Mouse (Mus musculus) testis, adult 2 months (tissue): Measurements from ENCODE around the gene Thyn1. TPM values are rescaled to one million over a fixed set of nuclear protein-coding genes. Genes with fewer than 3 reads are reported as not detected.

Experiments used
- H3K27ac ChIP-seq: fragments of 200-500 bp; 2 replicates; pipeline ENCODE4 v1.5.1; 2012; ENCODE audit warnings: low read depth, low read length; ENCODE audit not compliant: control insufficient read depth, insufficient read depth
- H3K27me3 ChIP-seq: fragments of 200-500 bp; 2 replicates; pipeline ENCODE4 v1.6.1; 2012; ENCODE audit warnings: mild to moderate bottlenecking, low read length, moderate library complexity; ENCODE audit not compliant: control insufficient read depth, insufficient read depth
- H3K36me3 ChIP-seq: fragments of 200-500 bp; 2 replicates; pipeline ENCODE4 v1.6.1; 2012; ENCODE audit warnings: mild to moderate bottlenecking, low read length; ENCODE audit not compliant: control insufficient read depth, insufficient read depth
- H3K4me1 ChIP-seq: fragments of 200-500 bp; 2 replicates; pipeline ENCODE4 v1.6.1; 2012; ENCODE audit warnings: low read length; ENCODE audit not compliant: control insufficient read depth, insufficient read depth
- H3K4me3 ChIP-seq: fragments of 200-500 bp; 2 replicates; pipeline ENCODE4 v1.5.1; 2012; ENCODE audit warnings: low read depth, mild to moderate bottlenecking, low read length, moderate library complexity, mixed read lengths; ENCODE audit not compliant: control insufficient read depth
- CTCF ChIP-seq: fragments of 200-500 bp; IDR thresholded peaks from 2 replicates; pipeline ENCODE4 v1.5.1; 2012; ENCODE audit warnings: low read depth, mild to moderate bottlenecking, inconsistent platforms, low read length, moderate library complexity; ENCODE audit not compliant: control insufficient read depth, insufficient read depth, insufficient replicate concordance
- POLR2A ChIP-seq: fragments of 200-500 bp; IDR thresholded peaks from 2 replicates; pipeline ENCODE4 v1.6.1; 2012; ENCODE audit warnings: low read depth, mild to moderate bottlenecking, inconsistent platforms, low read length, moderate library complexity; ENCODE audit not compliant: control insufficient read depth
- polyA plus RNA-seq: library from polyadenylated mRNA; depleted of rRNA; stranded (reverse); fragments of >200 nt; gene quantifications from 2 replicates; pipeline ENCODE4 v1.2.3, GENCODE M21; 2012

The Thyn1 gene
- polyA plus RNA-seq, 1 experiment: 25.9 TPM

DNA sequence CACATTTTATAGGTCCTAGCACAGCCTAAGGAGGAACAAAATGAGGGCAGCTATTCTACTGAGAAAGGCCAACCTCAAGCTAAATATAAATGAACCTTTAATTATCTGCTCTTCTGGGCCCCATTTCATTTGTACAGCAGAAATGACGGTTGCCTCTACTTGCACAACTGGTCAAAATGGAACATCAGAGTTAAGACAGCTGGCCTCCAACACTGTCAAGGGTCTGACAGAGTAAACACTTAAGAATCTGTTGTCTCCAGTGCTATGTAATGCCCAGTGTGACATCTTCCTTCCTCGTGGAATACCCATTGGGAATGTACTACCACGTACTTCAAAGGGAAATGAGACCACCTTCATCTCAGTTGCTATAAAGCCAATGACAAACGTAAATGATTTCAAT is 12.1 kb downstream of the Thyn1 start:
- no peak for TF ChIP-seq CTCF
- TF ChIP-seq POLR2A: no peak
- Histone ChIP-seq H3K36me3 (peaks cover 1% of the 10 kb centered on the region; the same call in 1 of the 2 replicates), H3K4me3 (no peak overlapping the region), H3K4me1 (no peaks in the 10 kb centered on the region), H3K27ac (no peak overlapping the region), H3K27me3 (no peaks in the 10 kb centered on the region)

DNA sequence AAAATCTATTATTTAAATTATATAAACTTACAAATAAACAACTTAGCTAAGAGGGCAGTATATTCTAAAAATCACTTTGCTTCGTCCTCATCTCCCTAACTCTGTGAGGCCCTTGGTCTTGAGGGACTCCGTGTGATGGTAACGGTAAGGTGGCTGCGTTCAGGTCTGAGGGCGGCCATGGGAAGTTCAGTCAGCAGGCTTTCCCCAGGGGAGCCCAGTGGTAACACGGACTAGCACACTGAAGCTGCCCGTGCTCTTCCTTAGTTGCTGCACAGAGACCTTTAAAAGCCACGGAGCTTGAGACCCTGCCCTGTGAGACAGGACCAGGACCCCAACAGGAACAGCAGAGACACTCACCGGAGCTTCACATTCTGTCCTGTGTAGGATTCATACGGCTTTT is 19.5 kb downstream of the Thyn1 start:
- Histone ChIP-seq H3K27me3 (no peaks in the 10 kb centered on the region), H3K4me3 (no peak overlapping the region), H3K36me3 (no peaks in the 10 kb centered on the region), H3K4me1 (no peaks in the 10 kb centered on the region), H3K27ac (no peak overlapping the region)
- TF ChIP-seq POLR2A: no peak
- TF ChIP-seq CTCF: no peak

DNA sequence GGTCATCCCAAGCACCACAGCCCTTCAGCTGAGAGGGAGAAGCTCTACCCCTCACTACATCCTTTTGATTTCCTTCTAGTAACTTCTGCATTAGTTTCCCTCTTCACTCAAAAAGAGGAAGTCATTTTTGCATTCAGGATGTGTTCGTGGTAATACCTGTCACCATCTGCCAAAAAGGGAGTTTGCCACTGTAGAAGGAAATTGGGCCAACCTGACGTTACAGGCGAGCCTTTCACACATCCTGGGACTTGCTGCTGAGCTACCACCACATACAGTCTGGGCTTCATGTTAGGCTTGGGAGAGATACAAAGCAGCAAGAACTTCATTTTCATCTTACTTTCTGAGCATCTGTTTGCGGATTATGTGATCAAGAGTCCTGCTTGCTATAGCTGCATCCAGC is 24.2 kb downstream of the Thyn1 start:
- Histone ChIP-seq H3K4me1 (no peaks in the 10 kb centered on the region), H3K4me3 (no peak overlapping the region), H3K27ac (no peak overlapping the region), H3K36me3 (no peaks in the 10 kb centered on the region), H3K27me3 (no peaks in the 10 kb centered on the region)
- TF ChIP-seq POLR2A: no peak
- TF ChIP-seq CTCF: no peak

DNA sequence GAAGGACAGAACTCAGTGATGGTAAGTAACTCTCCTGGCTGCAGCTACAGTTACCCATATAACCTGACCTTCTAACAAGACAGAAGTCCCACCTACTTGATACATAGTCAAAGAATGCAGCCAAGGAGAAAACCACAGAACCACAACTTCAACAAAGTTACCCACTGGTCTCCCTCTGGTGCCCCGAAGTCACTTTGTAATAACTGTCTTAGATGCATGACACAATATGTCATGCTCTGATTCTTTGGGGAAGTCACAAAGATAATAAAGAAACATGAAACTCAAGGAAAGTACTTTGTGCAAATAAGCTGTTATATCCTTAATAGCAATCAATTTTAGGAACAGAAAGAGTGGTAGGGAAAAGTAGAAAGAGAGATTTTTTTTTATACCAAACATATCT is 27.2 kb downstream of the Thyn1 start:
- TF ChIP-seq CTCF (no peak), POLR2A (no peak)
- no peak overlapping the region for H3K4me3 ChIP-seq
- peaks cover 7% of the 10 kb centered on the region for H3K4me1 ChIP-seq
- no peak overlapping the region for H3K27ac ChIP-seq
- no peaks in the 10 kb centered on the region for H3K27me3 ChIP-seq
- no peaks in the 10 kb centered on the region for H3K36me3 ChIP-seq

DNA sequence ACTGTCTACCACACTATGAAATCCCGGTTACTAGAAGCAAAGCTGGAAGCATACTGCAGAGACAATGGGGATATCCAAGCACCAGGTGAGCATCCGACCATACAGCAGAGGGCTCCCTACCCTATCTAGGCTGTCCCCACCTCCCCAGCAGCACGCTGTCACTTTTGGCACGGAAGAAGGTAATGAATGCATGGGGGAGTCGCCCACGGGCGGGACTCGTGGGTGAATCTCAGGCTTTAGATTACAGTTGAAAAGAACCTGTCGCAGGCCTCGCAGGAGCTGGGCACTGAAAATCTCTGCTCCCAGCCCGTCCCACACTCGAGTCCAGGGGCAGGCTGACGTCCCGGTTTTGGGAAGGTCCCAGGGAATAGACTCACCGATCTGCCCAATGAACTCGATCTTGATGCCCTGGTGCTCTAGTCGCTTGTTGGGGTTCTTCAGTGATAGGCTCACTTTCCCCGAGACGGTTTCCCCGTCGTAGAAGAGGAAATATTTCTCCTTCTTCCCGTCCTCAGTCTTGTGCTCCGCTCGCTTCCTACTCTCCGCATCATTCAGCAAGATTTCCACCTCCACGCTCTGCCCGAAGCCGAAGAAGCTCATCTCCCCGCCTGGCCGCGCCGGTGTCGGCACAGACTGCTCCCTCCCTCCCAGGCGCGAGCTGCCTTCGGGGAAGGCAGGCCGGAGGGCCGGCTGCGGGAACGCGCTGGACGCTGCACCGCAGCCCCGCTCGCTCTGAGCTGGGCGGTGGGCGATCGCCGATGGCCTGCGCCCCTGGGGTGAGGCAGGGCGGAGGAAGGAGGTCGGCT is 29.7 kb downstream of the Thyn1 start:
- Histone ChIP-seq H3K4me1 (peaks cover 7% of the 10 kb centered on the region), H3K27me3 (no peaks in the 10 kb centered on the region), H3K36me3 (no peaks in the 10 kb centered on the region), H3K27ac (peak overlapping the region; percentile 85), H3K4me3 (peak overlapping the region; percentile 91)
- TF ChIP-seq CTCF (no peak), POLR2A (no peak)

DNA sequence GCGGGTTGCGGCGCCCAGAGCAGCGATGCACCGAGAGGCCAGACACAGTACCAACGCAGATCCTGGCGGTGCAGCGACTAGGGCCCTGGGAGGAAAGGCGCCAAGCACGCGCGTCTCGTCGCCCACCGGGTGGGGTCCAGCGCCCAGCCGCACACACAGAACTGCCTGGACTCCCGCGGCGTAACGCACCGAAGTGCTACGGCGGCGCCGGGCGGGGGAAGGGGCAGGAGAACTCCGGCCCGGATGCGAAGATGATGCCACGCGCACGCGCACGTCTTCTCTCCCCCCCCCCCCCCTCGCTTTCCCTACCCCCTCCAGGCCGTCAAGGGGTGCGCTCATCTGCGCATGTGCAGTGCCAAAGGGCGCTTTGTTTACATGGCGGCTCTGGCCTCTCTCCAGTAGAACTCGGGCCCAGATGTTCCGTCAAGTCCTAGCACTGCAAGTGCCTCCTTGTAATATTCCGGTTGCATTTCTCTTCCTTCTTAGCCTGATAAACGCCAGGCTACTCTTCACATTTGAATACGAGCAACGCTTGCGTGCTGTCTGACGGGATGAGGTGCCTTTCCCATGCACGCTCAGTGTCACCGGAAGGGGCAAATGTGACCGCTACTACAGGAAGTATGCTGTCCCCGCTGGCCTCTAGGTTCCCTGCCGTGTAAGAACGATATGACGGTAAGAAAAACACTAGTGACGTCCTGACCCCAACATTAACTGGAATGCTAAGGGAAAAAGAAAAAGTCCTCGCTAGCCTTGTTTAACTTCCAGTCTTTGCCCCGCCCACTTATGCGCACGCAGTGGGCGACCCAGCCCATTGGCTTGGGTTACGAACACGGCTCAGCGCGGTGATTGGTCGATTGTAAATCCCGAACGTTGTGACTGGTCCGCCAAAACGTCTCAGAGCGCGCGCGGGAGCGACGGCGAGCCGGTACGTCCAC is 30.6 kb downstream of the Thyn1 start, which contains the start of the genes Vps26b and Ncapd3:
Gene Vps26b, minus strand, starts transcription at position 238 of the 935 bp plus-strand sequence.
Gene Ncapd3, plus strand, starts transcription at position 348 of the 935 bp plus-strand sequence.
- peak; percentile 65; the same call in 1 of the 2 replicates for TF ChIP-seq POLR2A
- TF ChIP-seq CTCF: no peak
- H3K27ac ChIP-seq: peak within 1 kb of the TSS; percentile 96
- H3K36me3 ChIP-seq: no peaks in the 10 kb centered on the region
- peak within 1 kb of the TSS; percentile 91 for H3K4me3 ChIP-seq
- peaks cover 7% of the 10 kb centered on the region for H3K4me1 ChIP-seq
- H3K27me3 ChIP-seq: no peaks in the 10 kb centered on the region

DNA sequence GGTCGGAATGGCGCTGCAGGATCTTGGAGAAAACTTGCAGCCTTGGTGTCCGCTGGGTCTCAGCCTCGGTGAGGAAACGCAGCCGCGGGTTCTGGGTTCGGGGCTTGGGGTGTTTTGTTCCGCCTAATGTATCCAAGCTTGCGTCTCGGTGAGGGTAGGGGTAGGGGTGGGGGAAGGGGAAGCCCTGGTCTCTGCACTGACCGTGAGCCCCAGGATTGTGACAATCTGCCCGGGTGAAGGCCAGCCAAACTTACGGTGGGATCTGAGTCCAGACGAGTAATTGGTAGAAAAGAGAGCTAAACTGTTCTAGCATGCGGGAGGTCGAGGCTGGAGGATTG is 31.2 kb downstream of the Thyn1 start:
- no peaks in the 10 kb centered on the region for H3K27me3 ChIP-seq
- peak overlapping the region; percentile 91 for H3K4me3 ChIP-seq
- H3K4me1 ChIP-seq: peaks cover 7% of the 10 kb centered on the region
- H3K27ac ChIP-seq: 0 out of 2 replicates have a peak overlapping the region, but pooled peaks have one; percentile 5
- TF ChIP-seq CTCF: no peak
- TF ChIP-seq POLR2A: no peak
- H3K36me3 ChIP-seq: no peaks in the 10 kb centered on the region
